Mouse (Mus musculus) frontal cortex, adult (tissue): ENCODE measurements around the gene Mx1.

Source experiments
- ATAC-seq: cut with Nextera tagmentation; 2 replicates; pipeline ENCODE4 v1.9.2; 2017; ENCODE audit warnings: mild to moderate bottlenecking, moderate library complexity, mixed read lengths; ENCODE audit not compliant: low TSS enrichment

Gene Mx1

DNA sequence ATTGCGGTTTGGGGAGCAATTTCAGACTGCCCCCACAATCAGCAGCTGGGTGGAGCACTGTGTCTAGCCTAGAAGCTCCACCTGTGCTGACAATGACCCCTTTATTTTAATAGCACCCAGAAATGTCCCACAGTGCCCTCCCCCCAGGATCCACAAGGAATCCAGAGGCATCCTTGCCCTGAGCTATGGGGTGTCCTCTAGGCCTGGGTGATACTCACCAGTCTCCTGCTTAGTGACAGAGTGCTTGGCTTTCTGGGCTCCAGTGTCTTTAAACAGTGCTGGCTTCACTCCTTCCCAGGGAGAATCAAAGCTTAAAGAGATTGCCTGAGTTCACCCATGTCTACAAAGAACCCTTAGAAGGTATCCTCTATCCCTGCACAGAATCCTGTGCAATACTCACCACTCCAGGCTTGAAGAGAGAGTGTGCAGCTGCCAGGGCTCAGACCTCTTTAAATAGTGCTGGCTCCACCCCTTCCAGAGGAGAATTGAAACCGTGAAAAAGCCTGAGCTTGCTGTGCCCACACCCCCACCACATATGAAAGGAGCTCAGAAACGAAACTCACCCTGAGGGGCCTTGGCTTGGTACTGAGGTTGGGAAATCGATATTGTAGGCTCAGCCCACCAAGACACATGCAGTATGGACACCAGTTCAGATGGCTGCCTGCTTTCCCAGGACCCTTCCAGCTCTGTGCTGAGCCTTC, at the start of gene Mx1:
TSS of gene Mx1 (minus strand) at position 427 of the 701 bp plus-strand sequence.
- ATAC-seq: peak; percentile 72

DNA sequence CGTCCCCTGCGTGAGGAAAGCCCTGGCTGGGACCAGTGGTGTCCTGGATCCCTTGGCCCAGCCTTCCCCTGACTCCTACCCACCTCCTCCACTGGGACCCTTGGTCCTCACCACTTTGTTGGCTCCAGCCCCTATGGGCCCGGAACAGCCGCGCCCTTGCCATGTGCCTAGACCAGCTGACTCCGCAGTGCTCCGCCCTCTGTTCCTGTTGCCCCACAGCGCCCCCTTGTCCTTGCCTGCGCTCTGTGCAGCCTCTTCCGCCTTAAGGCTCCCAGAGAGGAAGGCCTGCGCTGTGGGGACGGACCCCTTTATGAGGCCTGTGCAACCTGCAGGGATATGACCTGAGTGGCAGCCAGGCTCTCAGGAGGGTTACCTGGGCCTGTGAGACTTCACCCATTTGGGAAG, 49.6 kb upstream of the Mx1 start:
- ATAC-seq: no peak

DNA sequence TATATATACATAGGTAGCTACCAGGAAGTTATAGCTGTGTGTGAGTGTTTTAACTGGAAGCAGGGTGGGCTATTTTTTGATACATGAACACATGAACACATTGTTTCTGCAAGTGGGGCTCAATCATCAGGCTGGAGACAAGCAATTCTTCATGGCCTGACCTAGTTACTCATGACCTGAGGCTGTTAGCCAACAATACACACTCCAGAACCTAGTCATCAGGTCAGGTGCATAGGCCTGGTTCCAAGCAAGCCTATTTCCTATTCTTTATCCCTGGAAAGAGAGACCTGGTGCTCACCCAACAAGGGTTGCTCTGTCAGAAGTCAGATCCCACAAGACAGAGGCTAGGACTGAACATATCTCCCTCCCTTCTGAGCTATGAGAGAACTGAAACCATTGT, 48.8 kb upstream of the Mx1 start:
- no peak for ATAC-seq

DNA sequence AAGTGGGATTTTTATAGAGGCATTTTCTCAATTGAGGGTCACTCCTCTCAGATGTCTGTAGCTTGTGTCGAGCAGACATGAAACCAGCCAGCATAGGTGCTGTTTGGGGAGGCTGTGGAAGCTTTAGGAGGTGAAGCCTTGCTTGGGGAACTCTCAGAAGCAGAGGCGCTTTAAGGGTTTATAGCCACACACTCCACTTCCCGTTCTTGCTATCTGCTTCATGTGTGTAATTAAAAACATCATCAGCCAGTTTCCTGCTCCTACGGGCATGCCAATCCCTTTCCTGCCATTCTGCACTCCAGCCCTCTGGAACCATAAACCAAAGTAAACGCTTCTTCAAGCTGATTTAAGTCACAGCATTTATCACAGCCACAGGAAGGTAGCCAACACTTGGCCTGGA, 48.1 kb upstream of the Mx1 start:
- ATAC-seq: no peak

DNA sequence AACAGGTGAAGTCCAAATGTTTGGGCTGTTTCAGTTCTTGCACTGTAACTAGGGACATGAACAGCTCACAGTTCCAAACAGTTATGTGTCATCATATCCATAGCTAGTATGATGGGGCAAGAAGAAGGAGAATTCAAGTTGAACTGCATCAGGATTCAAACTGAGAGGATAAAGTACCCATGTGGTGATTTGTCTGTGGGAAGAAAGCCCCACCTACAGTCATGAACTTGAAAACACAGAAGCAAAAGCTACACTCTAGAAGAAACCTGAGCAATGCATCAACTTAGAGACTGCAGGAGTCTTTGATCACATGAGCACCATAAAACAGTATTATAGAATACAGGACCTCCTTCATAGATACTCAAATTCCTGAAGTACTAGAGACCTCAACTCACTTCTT, 45.1 kb upstream of the Mx1 start:
- ATAC-seq: no peak

DNA sequence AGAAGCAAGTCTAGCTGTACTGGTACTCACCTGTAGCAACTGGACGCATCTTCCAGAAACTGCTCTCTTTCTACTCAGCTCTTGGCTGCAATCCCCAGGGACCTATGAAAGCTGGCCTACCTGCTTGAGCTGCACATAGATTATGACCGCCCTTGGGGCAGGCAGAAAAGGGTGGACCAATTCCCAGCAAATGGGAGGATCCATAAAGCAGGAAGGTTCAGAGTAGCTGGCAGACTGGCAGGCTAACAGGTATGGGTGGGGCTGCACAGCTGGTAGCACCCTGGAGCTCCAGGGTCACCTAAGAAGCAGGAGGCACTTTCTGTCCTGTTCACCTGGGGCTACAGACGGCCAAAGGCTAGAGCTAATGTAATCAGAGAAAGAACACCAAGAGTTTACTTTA, 42.1 kb upstream of the Mx1 start:
- ATAC-seq: no peak

DNA sequence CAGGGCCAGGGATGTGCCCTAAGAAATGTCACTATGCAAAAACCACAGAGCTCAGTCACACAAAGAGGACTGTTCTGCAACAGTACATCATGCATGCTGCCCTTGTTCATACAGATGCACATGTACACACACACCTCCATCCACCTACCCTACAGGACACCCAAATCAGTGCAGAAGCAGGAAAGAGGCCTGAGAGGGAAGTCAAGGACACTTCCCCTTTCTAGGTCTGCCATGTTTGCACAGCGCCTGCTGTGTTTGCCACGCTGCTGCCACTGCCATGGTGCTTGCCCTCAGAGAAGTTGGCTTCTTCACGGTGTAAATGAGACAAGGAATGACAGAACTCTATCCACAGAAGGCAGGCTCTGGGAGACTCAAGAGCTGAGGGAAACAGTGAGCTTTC, 41.1 kb upstream of the Mx1 start:
- no peak for ATAC-seq

DNA sequence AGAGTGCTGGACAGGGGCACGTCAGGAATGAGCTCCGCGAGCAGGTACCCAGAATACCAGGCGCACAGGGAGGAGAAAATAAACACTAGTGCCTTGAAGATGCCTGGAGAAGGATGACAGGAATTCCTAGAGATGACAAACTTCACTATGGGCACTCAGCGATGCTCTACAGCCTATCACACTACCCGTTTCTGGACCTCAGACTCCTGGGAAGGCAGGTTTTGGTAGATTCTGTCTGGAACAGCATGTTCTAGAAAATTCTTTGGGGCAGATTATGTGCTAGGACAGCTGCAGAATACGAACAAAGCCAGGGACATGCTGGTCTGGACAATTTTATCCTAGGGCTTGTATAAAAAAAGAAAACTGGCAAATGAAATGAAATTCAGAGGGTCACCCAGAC, 38.2 kb upstream of the Mx1 start:
- no peak for ATAC-seq

DNA sequence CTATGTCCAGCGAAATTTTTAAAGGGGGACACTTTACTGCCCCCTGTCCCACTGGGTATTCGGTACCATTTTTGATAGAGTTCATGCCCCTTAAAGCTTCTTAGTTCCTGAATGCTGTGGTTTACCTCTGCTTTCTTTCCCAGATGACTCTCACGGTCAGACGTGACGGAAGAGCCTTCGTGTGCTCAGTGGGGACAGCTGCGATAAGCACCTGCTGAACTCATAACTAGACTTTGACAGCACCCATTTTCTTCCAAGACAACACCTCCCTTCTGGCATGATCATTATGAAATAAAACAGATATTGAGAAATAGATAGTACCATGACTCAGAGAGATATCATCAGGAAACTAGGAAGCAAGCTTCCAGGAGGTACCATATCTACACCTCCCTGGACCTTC, 36.7 kb upstream of the Mx1 start:
- ATAC-seq: no peak

DNA sequence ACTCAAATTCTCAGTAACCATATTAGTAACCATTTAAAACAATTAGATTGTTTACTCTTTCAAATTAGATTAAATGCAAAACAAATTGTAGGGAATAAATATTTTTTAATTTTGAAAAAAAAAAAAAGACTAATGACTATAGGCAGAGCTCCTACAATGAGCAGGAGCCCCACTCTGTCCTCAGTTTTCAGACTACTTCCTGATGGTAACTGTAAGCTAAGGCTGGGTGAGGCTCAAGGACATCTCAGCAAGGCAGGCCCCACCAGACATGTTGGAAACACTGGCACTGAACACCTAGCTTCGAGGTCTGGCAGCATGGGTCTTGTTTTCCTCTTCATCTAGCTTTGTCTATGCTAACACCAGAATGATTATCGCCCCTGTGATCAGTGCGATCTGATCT, 35.4 kb upstream of the Mx1 start:
- ATAC-seq: no peak

DNA sequence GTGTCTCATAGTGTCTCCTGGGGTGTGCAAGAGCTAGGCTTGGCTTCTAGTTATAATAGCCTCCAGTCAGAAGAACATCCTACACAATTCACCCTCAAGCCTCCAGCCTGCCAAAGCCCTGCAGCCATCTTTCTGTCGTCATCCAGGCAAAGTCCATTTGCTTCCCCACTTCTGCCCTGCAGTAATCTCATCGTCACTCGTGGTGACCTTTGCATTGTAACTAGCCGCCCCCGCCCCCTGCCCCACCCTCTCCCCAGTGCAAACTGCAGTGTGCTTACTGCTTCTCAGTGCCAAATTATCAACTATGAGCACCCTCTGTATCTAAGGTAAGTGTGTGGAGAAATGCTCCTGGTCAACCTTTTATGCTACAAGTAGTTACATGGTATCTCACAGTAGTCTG, 35.0 kb upstream of the Mx1 start:
- ATAC-seq: no peak

DNA sequence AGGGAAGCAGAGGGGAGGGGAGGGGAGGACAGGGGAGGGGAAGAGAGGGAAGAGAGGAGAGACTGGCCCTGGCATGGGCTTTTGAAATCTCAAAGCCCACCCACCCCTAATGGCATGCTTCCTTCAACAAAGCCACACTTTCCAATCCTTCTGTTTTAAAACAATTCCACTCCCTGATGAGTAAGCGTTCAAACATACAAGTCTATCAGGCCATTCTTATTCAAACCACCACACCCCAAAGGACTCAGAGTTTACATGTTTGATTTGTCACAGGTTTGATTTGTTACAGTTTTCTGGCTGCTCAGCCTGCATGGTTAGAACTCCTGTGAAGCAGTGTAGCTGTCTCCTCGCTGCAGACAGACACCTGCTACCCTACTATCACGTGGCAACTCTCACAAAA, 33.3 kb upstream of the Mx1 start:
- no peak for ATAC-seq

DNA sequence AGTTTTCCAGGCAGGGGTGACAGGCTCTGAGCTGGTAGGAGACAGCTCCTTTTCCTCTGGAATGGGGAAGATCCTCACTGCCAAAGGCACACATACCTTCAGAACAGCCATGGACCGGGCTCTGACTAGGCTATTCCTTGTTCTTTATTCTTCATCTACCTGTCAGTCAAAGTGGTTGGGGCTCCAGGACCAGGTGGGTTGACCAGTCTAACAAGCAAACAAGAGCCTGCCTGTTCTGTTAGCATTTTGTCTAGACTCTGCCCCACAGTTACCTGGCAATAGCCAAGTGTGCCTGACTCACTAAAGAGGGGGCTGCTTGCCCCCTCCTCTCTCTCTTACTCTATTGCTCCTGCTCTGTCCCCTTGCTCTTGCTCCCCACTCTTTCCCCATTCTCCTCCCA, 29.7 kb upstream of the Mx1 start:
- no peak for ATAC-seq

DNA sequence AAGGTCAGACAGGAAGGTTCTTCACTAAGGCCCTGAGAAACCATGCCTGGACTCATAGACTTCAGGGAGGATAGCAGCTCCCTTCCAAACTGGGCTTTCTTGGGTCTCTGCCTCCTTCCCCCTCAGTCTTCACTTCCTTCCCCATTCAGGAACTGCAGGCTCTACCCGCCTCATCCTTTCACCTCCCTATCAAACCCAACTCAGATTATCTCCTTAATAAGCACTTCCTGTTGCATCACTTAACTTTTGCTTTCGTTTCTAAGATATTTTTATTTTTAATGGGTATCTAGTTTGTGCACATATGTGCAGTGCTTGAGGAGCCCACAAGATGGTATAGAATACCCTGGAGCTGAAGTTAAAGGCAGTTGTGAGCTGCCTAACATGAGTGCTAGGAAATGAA, 15.9 kb upstream of the Mx1 start:
- ATAC-seq: no peak

DNA sequence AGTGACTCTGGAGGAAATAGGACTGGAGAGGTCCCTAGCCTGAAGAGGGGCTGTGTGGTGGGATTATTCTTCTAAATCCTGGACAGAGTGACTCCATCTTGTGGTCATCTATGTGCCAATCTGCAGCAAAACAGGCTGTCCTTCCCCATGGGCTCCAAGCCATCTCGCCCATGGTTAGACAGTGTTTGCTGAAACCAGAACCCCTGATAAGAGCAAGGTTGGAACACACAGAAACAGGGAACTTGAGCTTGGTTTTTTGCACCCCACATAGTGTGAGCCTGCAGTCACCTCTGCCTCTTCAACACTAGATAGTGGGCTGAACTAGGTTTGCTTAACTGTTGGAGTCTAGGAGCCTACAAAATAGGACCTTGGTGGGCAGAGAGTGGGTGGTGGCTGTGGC, 13.8 kb upstream of the Mx1 start:
- no peak for ATAC-seq

DNA sequence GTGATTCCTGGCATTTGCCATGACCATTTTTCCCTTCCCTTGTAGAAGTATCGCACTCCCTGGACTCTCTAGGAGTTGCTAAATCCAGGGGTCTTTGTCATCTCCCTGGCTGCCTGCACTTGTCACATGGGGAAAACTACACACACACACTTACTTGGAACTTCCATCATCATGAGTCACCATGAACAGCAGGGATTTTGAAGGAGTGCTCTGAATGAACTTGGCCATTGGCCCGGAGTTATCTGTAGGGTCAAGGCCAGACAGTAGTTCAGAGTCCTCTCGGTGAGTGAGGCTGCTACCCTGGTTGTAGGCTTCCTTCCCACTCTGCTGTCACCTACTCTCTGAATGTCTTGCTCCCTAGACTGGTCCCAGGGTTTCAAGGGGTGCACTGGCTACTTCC, 12.9 kb upstream of the Mx1 start:
- no peak for ATAC-seq

DNA sequence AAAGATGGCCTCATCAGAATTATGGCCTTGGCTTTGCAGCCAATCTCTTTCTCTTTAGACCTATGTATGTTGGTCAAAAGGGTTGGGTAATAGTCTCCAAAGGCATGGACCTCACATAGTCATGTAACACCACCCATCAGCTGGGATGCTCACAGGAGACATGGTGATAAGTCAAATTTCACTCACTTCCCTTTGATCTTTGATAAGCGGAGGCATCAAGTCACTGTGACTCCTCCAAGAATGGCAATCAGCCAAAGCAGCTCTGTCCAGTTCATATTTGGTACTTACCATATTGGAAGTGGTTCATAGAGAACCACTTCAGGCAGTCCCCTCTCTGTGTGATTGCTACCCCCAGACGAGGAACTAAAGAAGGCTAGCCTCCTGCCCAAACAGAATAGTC, 12.0 kb upstream of the Mx1 start:
- no peak for ATAC-seq

DNA sequence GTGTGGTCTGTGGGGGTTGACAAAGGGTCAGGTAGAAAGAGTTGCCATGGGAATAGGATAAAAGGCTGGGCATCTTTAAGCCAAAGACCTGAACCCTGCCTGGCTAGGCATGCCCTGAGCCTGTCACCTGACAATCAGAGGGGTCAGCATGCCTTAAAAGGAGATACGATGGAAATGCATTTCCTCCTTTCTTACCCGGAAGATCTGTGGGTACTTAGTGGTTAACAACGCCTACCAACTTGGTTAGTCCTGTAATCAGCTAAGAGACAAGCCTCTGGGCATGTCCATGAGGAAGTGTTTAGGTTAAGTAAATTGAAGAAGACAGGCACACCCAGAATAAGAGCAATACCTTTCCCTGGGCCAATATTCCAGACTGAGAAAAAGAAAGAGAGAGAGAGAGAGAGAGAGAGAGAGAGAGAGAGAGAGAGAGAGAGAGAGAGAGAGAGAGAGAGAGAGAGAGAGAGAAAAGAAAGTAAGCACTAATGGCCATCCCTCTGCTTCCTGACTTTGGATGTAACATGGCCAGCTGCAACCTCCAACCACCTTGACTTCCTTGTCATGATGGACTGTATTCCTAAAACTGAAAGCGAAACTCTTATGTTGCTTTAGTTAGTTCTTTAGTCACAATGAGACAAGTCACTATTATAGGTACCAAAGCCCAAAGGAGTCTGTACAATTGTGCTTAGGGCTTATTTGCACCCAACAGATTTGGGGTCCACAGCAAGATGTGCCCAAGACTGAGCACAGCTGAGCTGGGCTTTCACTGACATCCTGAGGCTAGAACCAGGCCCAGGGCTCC, 5.5 kb upstream of the Mx1 start:
- no peak for ATAC-seq

DNA sequence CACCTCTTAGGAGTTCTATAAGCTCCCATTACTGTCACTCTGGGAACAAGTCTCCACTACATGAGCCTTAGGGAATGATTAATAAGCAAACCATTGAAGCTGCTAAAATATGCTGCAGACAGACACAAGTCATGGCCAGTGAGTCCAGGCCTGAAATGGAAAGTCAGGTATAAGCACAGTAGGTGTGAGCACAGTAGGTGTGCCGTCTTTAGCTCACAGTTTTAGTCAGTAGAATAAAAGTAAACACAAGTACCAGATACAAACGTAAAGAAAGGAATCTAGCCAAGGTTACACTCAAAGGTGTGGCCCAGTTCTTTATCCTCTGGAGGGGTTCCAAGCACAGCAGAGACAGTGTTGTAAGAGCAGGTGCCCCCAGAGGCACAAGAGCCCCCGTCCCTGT, 4.8 kb upstream of the Mx1 start:
- ATAC-seq: no peak

DNA sequence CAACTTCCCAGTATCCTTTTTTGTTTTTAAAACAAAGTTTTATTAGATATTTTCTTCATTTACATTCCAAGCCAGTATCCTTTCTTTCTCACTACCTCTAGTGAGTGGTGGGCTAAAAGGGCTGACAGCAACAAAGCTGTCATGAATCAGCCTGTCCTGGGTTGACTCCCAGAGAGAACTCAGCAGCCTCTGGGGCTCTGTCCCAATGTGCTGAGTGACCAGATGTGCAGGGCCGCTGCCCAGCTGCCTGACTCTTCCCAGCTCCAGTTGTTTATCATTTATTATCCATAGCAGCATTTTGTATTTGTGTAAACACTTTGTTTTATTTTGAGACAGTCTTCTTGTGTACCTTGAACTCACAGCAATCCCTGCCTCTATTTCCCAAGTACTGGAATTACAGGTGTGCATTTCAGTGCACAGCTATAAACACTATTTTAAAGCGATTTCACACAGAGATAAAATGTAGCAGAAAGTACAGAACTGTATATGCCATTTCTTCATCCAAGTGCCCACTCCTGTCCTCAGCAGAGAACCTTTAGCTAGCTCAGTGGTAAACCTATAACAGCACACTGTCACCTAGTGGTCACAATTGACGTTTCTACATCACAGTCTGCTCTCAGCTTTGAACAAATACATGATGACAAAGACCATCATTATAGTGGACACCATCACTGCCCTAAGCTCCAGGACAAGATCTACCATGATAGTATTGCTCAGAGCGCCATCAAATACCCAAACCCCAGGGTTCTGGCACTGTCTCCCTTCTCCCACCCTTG, 3.7 kb upstream of the Mx1 start:
- ATAC-seq: peak; percentile 85

DNA sequence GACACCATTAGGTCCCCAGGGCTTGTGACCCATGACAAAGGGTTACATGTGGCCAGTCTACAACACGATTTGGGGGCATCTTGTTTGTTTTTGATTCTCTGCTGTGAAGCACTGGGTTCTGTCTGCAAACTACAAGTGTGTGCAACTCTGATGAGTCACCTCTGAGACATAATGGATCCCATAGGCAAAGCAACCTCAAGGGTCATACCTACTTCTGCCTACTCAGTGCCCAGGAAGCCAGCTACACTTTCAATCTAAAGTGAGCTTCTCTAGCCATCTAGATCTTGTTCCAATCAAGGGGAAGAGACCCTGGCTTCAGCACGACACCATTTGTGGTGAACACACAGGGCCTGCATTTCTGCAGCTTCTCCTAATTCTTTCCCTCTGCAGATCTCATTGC, 1.4 kb downstream of the Mx1 start:
- no peak for ATAC-seq

DNA sequence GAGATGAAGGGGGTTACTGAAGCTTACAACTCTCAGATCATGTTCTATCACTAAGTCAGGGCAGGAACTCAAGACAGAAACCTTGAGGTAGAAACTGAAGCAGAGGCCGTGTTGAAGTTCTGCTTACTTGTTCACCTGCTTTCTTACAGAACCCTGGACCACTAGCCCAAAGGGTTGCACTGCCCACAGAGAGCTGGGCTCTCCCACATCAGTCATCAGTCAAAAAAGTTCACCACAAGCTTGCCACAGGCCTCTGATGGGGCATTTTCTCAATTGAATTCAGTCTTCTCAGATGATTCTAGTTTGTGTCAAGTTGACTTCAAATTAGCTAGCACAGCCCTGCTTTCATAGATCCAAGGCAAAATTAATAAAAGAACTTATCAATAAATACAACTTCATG, 2.9 kb downstream of the Mx1 start:
- no peak for ATAC-seq

DNA sequence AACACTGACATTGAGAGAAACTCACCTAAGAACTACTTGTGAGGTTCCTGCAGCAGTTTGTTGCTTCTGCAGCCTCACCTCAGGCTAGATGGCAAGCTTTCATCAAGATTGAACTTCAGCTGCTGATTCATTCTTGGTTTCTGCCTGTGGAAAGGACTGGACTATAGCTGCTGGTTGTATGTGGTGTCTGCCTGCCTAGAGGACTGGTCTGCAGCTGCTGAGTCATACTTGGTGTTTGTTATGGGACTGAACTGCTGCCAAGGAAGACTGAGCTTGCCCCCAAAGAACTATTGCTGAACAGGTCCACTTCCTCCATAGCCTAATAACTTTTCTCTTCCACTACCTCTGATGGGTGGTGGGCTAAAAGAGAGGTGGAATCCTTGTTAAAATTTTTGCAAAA, 15.3 kb downstream of the Mx1 start:
- no peak for ATAC-seq
